Comparison of ENCODE assay signal across 8 mouse cellular contexts in the genomic region with DNA sequence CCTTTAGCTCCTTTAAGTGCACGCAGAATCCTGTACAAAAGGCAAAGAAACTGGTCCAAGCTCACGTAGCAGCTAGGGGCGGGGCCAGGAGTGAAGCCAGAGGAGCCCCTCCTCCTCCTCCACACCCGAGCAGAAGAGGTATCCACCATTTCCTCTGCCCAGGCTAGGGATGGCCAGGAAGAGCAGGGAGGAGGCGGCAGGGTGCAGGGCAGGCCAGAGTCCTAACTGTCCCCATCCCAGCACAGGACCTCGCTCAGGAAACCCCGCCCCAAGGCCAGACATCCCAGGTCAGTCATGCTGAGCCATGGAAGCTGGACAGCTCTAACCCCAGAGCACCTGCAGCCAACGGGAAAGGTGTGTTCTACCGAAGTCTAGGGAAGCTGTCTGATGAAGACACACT. TPM values are rescaled to one million over a fixed set of nuclear protein-coding genes. Genes with fewer than 3 reads are reported as not detected.
DNase-seq lines count a peak whose midpoint lies in the region; ATAC-seq lines count a peak whose summit lies in the region.

No protein-coding gene starts in this region.

- ATAC-seq in embryonic facial prominence, embryonic 11.5 days (replicated peaks; ENCODE audit: insufficient number of reproducible peaks, low FRiP score, low TSS enrichment, low read depth), result no peak
- no peak for ATAC-seq in limb, embryonic 13.5 days (ENCODE audit: low FRiP score, low read depth)
- no peak for ATAC-seq in neural tube, embryonic 13.5 days (ENCODE audit: low read depth)
- no peak for ATAC-seq in frontal cortex, adult (ENCODE audit: low TSS enrichment)

- no peak overlapping the region for H3K4me3 ChIP-seq in embryonic facial prominence, embryonic 11.5 days (ENCODE audit: low read depth, low read length)
- no peak overlapping the region; the same call in 1 of the 2 replicates for H3K4me3 ChIP-seq in limb, embryonic 13.5 days
- H3K4me3 ChIP-seq in neural tube, embryonic 13.5 days, result peak overlapping the region; percentile 12

- no peaks in the 10 kb centered on the region; the same call in 1 of the 2 replicates for H3K4me1 ChIP-seq in embryonic facial prominence, embryonic 11.5 days (ENCODE audit: control insufficient read depth, insufficient read depth, low read length)
- H3K4me1 ChIP-seq in limb, embryonic 13.5 days, result peaks cover 18% of the 10 kb centered on the region
- H3K4me1 ChIP-seq in neural tube, embryonic 13.5 days (replicated peaks), result peaks cover 34% of the 10 kb centered on the region

- 16% methylated on average over 9 of the region's 9 CpGs for WGBS in embryonic facial prominence, embryonic 11.5 days
- WGBS in limb, embryonic 13.5 days, result 20% methylated on average over 9 of the region's 9 CpGs
- 23% methylated on average over 9 of the region's 9 CpGs for WGBS in neural tube, embryonic 13.5 days

- peak; percentile 54 for DNase-seq in ES-CJ7 (ENCODE audit: low read depth, low spot score)
- peak; percentile 39 for DNase-seq in embryonic facial prominence, embryonic 11.5 days (ENCODE audit: low spot score)
- peak; percentile 30 to 47 for DNase-seq in heart, postnatal 14 days
- DNase-seq in frontal cortex, postnatal 10 days (ENCODE audit: low spot score in 2 of 2), result no peak
- no peak for DNase-seq in left cerebral cortex, postnatal 14 days (ENCODE audit: low spot score in 2 of 2)

- intact Hi-C loops in heart, postnatal 14 days (cut with DNase I), result loop anchor here (5.0 kb wide), 1 partner anchor 96 kb away; the partner anchor contains the start of gene Capn1
- intact Hi-C loops in left cerebral cortex, postnatal 14 days (cut with DNase I), result loop anchor here (5.0 kb wide), 1 partner anchor 96 kb away; the partner anchor contains the start of gene Capn1

- no peak overlapping the region for H3K27ac ChIP-seq in embryonic facial prominence, embryonic 11.5 days (replicated peaks; ENCODE audit: low read depth, low read length)
- H3K27ac ChIP-seq in limb, embryonic 13.5 days, result no peak overlapping the region
- H3K27ac ChIP-seq in neural tube, embryonic 13.5 days (replicated peaks), result no peak overlapping the region

- no peaks in the 10 kb centered on the region for H3K36me3 ChIP-seq in embryonic facial prominence, embryonic 11.5 days (replicated peaks; ENCODE audit: control insufficient read depth, insufficient read depth, low read depth, low read length)
- H3K36me3 ChIP-seq in limb, embryonic 13.5 days, result peaks cover 12% of the 10 kb centered on the region
- H3K36me3 ChIP-seq in neural tube, embryonic 13.5 days, result peaks cover 16% of the 10 kb centered on the region

- H3K9me3 ChIP-seq in embryonic facial prominence, embryonic 11.5 days (replicated peaks; ENCODE audit: control insufficient read depth, low read length), result no peaks in the 10 kb centered on the region
- no peaks in the 10 kb centered on the region for H3K9me3 ChIP-seq in limb, embryonic 13.5 days
- no peaks in the 10 kb centered on the region for H3K9me3 ChIP-seq in neural tube, embryonic 13.5 days

- H3K4me2 ChIP-seq in embryonic facial prominence, embryonic 11.5 days (ENCODE audit: low read depth, low read length), result no peak overlapping the region
- H3K4me2 ChIP-seq in limb, embryonic 13.5 days (replicated peaks), result peak overlapping the region; percentile 36
- peak overlapping the region; percentile 82 for H3K4me2 ChIP-seq in neural tube, embryonic 13.5 days

- H3K27me3 ChIP-seq in embryonic facial prominence, embryonic 11.5 days (ENCODE audit: control insufficient read depth, insufficient read depth, low read length), result peaks cover 4% of the 10 kb centered on the region; the same call in 1 of the 2 replicates
- peaks cover 10% of the 10 kb centered on the region for H3K27me3 ChIP-seq in limb, embryonic 13.5 days
- H3K27me3 ChIP-seq in neural tube, embryonic 13.5 days, result peaks cover 12% of the 10 kb centered on the region

- peak overlapping the region; percentile 23 for H3K9ac ChIP-seq in embryonic facial prominence, embryonic 11.5 days (replicated peaks; ENCODE audit: low read length)
- peak overlapping the region; percentile 62; the same call in 1 of the 2 replicates for H3K9ac ChIP-seq in limb, embryonic 13.5 days
- peak overlapping the region; percentile 44 for H3K9ac ChIP-seq in neural tube, embryonic 13.5 days

RNA-seq across cellular contexts. Expression of gene Cdc42ep2, which starts 2.9 kb away (rescaled TPM):
- 2.4 and 2.7 TPM in 2 replicates for polyA plus RNA-seq in embryonic facial prominence, embryonic 11.5 days (2014; fragmentation: Nextera tagmentation; extraction: Ambion mirVana)
- total RNA-seq in heart, postnatal 14 days (2021), result 10 to 100 TPM in 1 of 2 experiments, 1 to 10 TPM in 1; 9.9 to 12.0 TPM
- polyA plus RNA-seq in limb, embryonic 13.5 days (2015; fragmentation: Nextera tagmentation; extraction: Ambion mirVana), result 4.7 and 5.3 TPM in 2 replicates
- polyA plus RNA-seq in neural tube, embryonic 13.5 days (2015; fragmentation: Nextera tagmentation; extraction: Ambion mirVana), result 11.8 and 13.5 TPM in 2 replicates
- 1 to 10 TPM; 7.1 to 8.0 TPM for total RNA-seq in left cerebral cortex, postnatal 14 days (2021)

RNA-seq across cellular contexts. Expression of gene Dpf2, which starts 8.9 kb away (rescaled TPM):
- 202 and 213 TPM in 2 replicates for polyA plus RNA-seq in embryonic facial prominence, embryonic 11.5 days (2014; fragmentation: Nextera tagmentation; extraction: Ambion mirVana)
- 100 to 1,000 TPM; 101 TPM for total RNA-seq in heart, postnatal 14 days (2021)
- polyA plus RNA-seq in limb, embryonic 13.5 days (2015; fragmentation: Nextera tagmentation; extraction: Ambion mirVana), result 174 and 185 TPM in 2 replicates
- polyA plus RNA-seq in neural tube, embryonic 13.5 days (2015; fragmentation: Nextera tagmentation; extraction: Ambion mirVana), result 117 and 135 TPM in 2 replicates
- total RNA-seq in left cerebral cortex, postnatal 14 days (2021), result 10 to 100 TPM; 87.6 to 90.4 TPM

RNA-seq across cellular contexts. Expression of gene Tigd3, which starts 27.8 kb away (rescaled TPM):
- 4.0 and 4.3 TPM in 2 replicates for polyA plus RNA-seq in embryonic facial prominence, embryonic 11.5 days (2014; fragmentation: Nextera tagmentation; extraction: Ambion mirVana)
- total RNA-seq in heart, postnatal 14 days (2021), result under 1 TPM; 0.79 to 0.93 TPM
- 4.7 and 5.5 TPM in 2 replicates for polyA plus RNA-seq in limb, embryonic 13.5 days (2015; fragmentation: Nextera tagmentation; extraction: Ambion mirVana)
- 11.1 and 11.4 TPM in 2 replicates for polyA plus RNA-seq in neural tube, embryonic 13.5 days (2015; fragmentation: Nextera tagmentation; extraction: Ambion mirVana)
- total RNA-seq in left cerebral cortex, postnatal 14 days (2021), result 1 to 10 TPM; 5.6 to 5.9 TPM

RNA-seq across cellular contexts. Expression of gene Pola2, which starts 42.3 kb away (rescaled TPM):
- 91.0 and 97.6 TPM in 2 replicates for polyA plus RNA-seq in embryonic facial prominence, embryonic 11.5 days (2014; fragmentation: Nextera tagmentation; extraction: Ambion mirVana)
- total RNA-seq in heart, postnatal 14 days (2021), result 10 to 100 TPM; 12.3 to 14.2 TPM
- 70.9 and 75.7 TPM in 2 replicates for polyA plus RNA-seq in limb, embryonic 13.5 days (2015; fragmentation: Nextera tagmentation; extraction: Ambion mirVana)
- 20.8 and 24.8 TPM in 2 replicates for polyA plus RNA-seq in neural tube, embryonic 13.5 days (2015; fragmentation: Nextera tagmentation; extraction: Ambion mirVana)
- total RNA-seq in left cerebral cortex, postnatal 14 days (2021), result 1 to 10 TPM; 6.2 to 6.6 TPM

RNA-seq across cellular contexts. Expression of gene Slc25a45, which starts 44.1 kb away (rescaled TPM):
- 0.87 and 1.1 TPM in 2 replicates for polyA plus RNA-seq in embryonic facial prominence, embryonic 11.5 days (2014; fragmentation: Nextera tagmentation; extraction: Ambion mirVana)
- total RNA-seq in heart, postnatal 14 days (2021), result 1 to 10 TPM; 3.3 to 4.5 TPM
- polyA plus RNA-seq in limb, embryonic 13.5 days (2015; fragmentation: Nextera tagmentation; extraction: Ambion mirVana), result 2.3 and 2.4 TPM in 2 replicates
- polyA plus RNA-seq in neural tube, embryonic 13.5 days (2015; fragmentation: Nextera tagmentation; extraction: Ambion mirVana), result 1.6 and 2.3 TPM in 2 replicates
- 1 to 10 TPM; 2.8 to 3.0 TPM for total RNA-seq in left cerebral cortex, postnatal 14 days (2021)

Comparison
In these comparisons a context has a peak if more than half of its experiments do, and no peak if none do; other contexts are left out.
1. DNase-seq: peak in ES-CJ7 (single experiment), embryonic facial prominence, embryonic 11.5 days (single experiment) and heart, postnatal 14 days (2 of 2); none in frontal cortex, postnatal 10 days (0 of 2) and left cerebral cortex, postnatal 14 days (0 of 2).
2. Peak in every context shown above with its lines, with median percentiles within 50 percentile points of each other: H3K9ac ChIP-seq.